Mouse (Mus musculus) inflammation-experienced regulatory T-cells, adult 16 weeks (primary cell): Measurements from ENCODE around the gene Wdr62. TPM values are rescaled to one million over a fixed set of nuclear protein-coding genes. Genes with fewer than 3 reads are reported as not detected.

ENCODE experiments used
- polyA plus RNA-seq: library from polyadenylated mRNA; unstranded; fragments of 100-300 nt; shearing (Covaris generic); gene quantifications from one replicate; pipeline ENCODE4 v1.2.1, GENCODE M21; 2017

Wdr62 gene
- 7.5 TPM for polyA plus RNA-seq

GRCm38 (mm10) chr7:30279951-30280669 lies at the start of gene Wdr62, which contains the start of gene Thap8:
Gene Wdr62, minus strand, starts transcription at chr7:30280419.
Gene Thap8, plus strand, starts transcription at chr7:30280094.

DNA sequence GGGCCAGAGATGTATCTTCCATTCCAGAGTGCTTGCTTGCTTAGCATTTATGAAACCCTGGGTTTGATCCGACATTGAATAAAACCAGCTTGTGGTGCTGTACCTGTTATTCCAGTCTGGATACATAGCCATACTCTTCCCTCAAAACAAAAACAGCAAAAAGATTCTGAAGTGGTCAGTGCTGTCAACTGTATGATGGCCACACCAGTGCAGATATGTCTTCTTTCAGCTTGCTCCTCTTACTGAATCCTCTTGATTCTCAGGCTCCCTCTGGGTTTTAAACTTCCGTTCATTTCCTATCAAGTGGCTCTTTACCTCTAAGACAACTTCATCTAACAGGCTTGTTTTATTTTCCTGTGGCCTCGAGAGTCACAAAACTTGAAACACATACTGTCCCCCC lies 43.6 kb upstream of the Wdr62 start, which contains the start of gene Sdhaf1:
Sdhaf1 (minus strand) TSS at position 101 of the 400 bp plus-strand sequence.

DNA sequence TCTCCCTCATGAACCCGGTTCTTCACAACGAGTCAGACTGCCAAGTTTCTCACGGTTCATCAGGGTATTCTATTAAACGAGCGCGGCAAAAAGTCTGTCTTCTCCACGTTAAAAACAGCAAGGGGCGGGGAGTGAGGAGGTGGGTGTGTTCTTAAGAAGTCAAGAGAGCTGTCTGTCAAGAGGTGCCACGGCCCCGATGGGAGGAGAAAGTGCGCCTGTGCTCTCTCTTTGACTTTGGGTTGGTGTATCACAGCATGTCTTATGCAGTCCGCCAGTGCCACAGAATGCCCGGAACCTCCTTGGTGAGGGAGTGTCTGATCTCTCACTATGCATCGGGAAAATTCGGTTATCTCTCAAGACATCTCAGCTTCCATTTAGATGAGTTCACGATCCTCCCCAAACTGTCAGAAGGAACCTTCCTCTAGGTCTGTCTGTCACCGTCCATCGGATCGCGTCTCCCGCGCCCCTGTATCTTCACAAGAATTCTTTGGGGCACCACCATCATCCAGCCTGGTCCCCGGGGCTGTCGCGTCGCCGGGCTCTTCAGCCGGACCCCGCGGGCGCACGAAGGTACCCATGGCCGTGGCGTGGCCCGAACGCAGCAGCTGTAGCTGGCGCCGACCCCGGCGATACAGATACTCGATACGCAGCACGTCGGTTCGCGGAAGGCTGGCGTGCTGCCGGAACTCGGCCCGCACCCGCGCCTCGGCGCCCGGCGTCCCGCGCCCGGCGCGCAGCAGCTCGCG lies 41.5 kb upstream of the Wdr62 start, which contains the start of gene E130208F15Rik:
E130208F15Rik (plus strand) TSS at position 202 of the 746 bp plus-strand sequence.

GRCm38 (mm10) chr7:30314721-30315155 lies 34.5 kb upstream of the Wdr62 start, which contains the start of gene Syne4:
Gene Syne4, plus strand, starts transcription at chr7:30314807.

DNA sequence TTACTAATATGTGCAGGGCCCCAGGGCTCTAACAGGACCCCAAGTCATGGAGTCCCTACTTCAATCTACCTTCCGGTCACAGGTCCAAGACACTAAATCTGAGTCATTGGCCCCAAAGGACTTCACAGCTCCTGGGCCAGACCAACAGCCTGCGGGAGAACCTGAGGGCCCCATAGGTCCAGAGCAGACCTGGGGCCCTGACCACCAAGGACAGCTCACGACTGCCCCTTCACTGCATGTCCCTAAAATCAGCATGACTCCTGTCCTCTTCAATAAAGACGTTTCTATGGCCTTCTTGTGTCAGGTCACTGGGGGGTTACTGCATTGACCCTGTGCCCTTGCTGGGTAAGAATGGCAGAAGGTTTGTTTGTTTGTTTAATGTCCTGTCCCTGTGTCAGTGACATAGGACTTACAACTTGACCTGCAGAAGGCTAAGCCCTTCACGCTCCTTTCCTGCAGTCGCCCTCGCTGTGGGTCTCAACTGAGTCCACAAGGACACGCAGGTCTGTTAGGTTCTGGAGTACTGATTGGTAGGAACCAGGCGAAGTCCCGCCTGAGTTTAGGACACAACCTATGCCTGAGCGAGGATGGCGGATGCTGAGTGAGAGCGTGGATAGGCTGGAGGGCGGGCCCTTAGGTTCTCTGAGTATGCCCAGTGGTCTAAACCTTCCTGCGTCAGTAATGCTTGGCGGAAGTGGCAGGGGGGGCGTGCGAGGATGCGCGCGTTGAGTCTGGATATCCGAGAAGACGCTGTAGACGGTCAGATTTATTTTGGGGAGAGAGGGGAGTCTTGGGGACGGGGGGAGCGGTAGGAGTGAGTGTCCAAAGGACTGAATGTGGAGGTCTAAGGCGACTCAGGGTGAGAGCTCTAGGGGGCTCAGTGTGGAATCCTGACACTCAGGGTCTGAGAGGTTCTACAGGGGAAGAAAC lies 28.1 kb upstream of the Wdr62 start, which contains the start of gene Alkbh6:
Alkbh6 (plus strand) TSS at position 642 of the 930 bp plus-strand sequence.

DNA sequence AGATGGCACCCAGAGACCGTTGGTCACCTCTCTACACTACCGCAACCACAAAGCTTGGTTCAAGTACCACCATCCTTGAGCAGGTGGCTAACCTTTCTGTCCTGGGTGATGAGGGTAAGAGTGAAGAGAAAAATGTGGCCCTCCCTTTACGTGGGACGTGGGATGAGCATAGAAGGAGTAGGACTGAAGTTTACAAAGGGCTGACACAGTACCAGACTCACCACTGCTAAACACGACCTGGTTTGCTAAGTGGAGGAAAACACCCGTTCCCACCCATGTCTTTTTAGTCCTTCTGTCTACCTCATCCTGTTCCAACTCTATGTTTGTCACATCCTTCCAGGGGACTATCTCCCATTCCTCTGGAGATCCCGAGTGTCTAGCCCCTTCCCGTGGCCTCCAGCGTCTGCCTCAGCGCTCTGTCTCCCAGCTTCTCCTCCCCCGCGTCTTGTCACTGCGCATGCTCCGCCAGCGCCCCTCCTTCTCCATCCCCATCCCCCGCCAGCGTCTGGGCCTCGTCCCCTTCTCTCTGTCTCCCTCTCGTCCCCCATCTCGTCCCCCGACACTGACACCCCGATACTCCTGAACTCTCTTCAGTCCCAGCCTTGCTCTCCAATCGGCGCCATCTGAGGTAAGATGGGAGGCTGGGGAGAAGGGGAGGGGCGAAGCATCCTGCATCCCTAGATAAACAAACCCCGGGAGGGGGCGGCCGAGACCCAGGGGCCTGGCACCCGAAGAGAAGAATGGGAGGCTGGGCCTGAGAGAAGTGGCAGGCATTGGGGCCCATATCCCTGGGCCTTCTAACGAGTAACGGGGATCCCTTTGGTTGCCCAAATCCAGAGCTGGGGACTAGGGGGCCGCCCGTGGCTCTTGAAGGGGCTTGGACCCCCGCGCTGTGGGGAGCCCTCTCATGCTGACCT lies 11.3 kb upstream of the Wdr62 start, which contains the start of gene Clip3:
Clip3 (plus strand) TSS at position 514 of the 917 bp plus-strand sequence.

DNA sequence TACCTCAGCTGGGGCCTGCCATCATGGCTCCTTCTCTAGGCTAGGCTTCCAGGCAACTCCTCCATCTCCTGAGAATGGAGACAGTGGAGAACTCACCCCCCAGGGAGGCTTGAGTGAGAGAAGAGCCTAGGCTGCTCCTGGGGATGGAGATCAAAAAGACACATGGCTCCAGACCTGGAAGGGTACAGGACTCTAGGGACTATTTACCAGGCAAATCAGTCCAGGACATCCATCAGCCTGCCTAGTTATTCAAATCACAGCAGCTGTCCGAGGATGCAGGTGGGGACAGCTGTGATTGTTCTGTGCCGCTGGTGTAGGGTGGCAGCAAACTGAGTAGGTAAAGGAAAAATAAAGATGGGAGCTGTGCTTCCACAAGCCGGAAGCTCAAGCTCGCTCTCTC lies 44.6 kb downstream of the Wdr62 start, which contains the start of gene Ovol3:
Ovol3 (minus strand) TSS at position 101 of the 400 bp plus-strand sequence.

DNA sequence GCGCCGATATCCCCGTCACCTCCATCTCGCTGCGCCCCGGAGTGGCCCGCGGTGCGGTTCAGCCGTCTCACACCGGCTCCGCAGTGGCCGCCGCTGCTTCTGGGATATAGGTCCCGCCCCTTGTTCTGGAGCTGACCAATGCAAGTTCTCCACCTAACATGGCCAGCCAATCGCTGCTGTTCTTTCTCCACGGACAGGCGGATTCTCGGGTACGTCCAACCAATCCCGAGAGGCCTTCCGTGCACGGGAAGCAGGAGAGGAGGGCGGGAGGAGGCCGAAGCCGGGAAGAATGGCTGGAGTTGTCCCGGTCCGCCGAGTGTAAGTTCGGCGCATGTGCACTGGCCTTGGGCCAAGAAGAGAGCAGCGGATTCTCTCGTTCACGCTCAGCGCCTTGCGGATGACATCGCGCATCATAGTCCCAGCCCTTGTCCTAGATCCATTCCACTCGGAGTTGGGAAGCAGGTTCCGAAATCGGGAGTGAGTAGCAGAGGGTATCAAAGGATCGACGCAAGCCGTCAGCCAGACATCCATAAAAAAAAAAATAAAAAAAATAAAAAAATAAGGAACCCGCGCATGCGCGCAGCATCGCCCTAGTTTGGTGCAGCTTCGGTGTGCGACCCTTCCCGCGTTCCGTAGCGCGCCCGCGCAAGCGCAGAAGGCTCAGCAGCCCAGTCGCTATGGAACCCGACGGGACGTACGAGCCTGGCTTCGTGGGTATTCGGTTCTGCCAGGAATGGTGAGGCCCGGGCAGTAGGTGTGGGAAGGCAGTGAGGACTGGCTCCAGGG lies 48.4 kb downstream of the Wdr62 start, which contains the start of the genes Polr2i and Tbcb:
Polr2i (plus strand) TSS at position 280 of the 786 bp plus-strand sequence.
Tbcb (minus strand) TSS at position 604 of the 786 bp plus-strand sequence.

GRCm38 (mm10) chr7:30198481-30198971 lies 81.7 kb downstream of the Wdr62 start, which contains the start of gene Capns1:
Gene Capns1, minus strand, starts transcription at chr7:30198811.

Other genes with a start within 250 kb of the Wdr62 start
- gene Zfp14, start 229.0 kb downstream of the Wdr62 start, polyA plus RNA-seq, result 8.0 TPM
- 16.4 TPM for gene Zfp82, start 207.5 kb downstream of the Wdr62 start, polyA plus RNA-seq
- gene Gm26920, start 190.0 kb downstream of the Wdr62 start, polyA plus RNA-seq, result 1.2 TPM
- gene Zfp566, start 189.9 kb downstream of the Wdr62 start, polyA plus RNA-seq, result 11.9 TPM
- 111 TPM for gene Zfp260, start 185.6 kb downstream of the Wdr62 start, polyA plus RNA-seq
- 22.3 TPM for gene Zfp382, start 158.5 kb downstream of the Wdr62 start, polyA plus RNA-seq
- 35.9 TPM for gene Zfp146, start 110.7 kb downstream of the Wdr62 start, polyA plus RNA-seq
- gene Cox7a1, start 96.3 kb downstream of the Wdr62 start, polyA plus RNA-seq, result 1.4 TPM
- 70.0 TPM for gene Capns1, start 81.6 kb downstream of the Wdr62 start, polyA plus RNA-seq
- gene Polr2i, start 48.5 kb downstream of the Wdr62 start, polyA plus RNA-seq, result 55.8 TPM
- gene Tbcb, start 48.1 kb downstream of the Wdr62 start, polyA plus RNA-seq, result 123 TPM
- gene Ovol3, start 44.7 kb downstream of the Wdr62 start, polyA plus RNA-seq, result not detected
- 0.66 TPM for gene Thap8, start 325 bp downstream of the Wdr62 start, polyA plus RNA-seq
- 9.6 TPM for gene Clip3, start 11.3 kb upstream of the Wdr62 start, polyA plus RNA-seq
- gene Alkbh6, start 28.3 kb upstream of the Wdr62 start, polyA plus RNA-seq, result 178 TPM
- 18.4 TPM for gene Syne4, start 34.4 kb upstream of the Wdr62 start, polyA plus RNA-seq
- not detected for gene E130208F15Rik, start 41.3 kb upstream of the Wdr62 start, polyA plus RNA-seq
- gene Sdhaf1, start 43.5 kb upstream of the Wdr62 start, polyA plus RNA-seq, result 11.3 TPM
- gene Lrfn3, start 82.4 kb upstream of the Wdr62 start, polyA plus RNA-seq, result not detected
- gene Tyrobp, start 133.3 kb upstream of the Wdr62 start, polyA plus RNA-seq, result 14.5 TPM
- 407 TPM for gene Hcst, start 139.4 kb upstream of the Wdr62 start, polyA plus RNA-seq
- gene Nfkbid, start 141.3 kb upstream of the Wdr62 start, polyA plus RNA-seq, result 110 TPM
- 7.7 TPM for gene Aplp1, start 165.1 kb upstream of the Wdr62 start, polyA plus RNA-seq
- gene Kirrel2, start 177.3 kb upstream of the Wdr62 start, polyA plus RNA-seq, result not detected
- not detected for gene Nphs1, start 177.9 kb upstream of the Wdr62 start, polyA plus RNA-seq
- gene Prodh2, start 213.2 kb upstream of the Wdr62 start, polyA plus RNA-seq, result not detected